Mouse (Mus musculus): ENCODE data around the gene Wipi2. TPM values are rescaled to one million over a fixed set of nuclear protein-coding genes. Genes with fewer than 3 reads are reported as not detected.

Gene Wipi2
- polyA plus RNA-seq, 1 experiment from 2014 or later, result 51.6 TPM

GRCm38 (mm10) chr5:142716056-142716455, 88.6 kb downstream of the Wipi2 start:
- H3K27me3 ChIP-seq, result no peaks in the 10 kb centered on the region
- H3K4me2 ChIP-seq, result no peak overlapping the region
- no peak overlapping the region for H3K9ac ChIP-seq
- no peak overlapping the region for H3K4me3 ChIP-seq (replicated peaks)
- ATAC-seq (replicated peaks; ENCODE audit: low FRiP score), result no peak
- H3K4me1 ChIP-seq, result peaks cover 5% of the 10 kb centered on the region
- H3K27ac ChIP-seq, result no peak overlapping the region
- no peaks in the 10 kb centered on the region for H3K36me3 ChIP-seq
- 89% methylated on average over 6 of the region's 6 CpGs for WGBS
- no peaks in the 10 kb centered on the region for H3K9me3 ChIP-seq (replicated peaks)

- Histone ChIP-seq H3K4me1 (peaks cover 5% of the 10 kb centered on the region), H3K27me3 (no peaks in the 10 kb centered on the region), H3K4me3 (replicated peaks) (no peak overlapping the region), H3K4me2 (no peak overlapping the region), H3K9me3 (replicated peaks) (no peaks in the 10 kb centered on the region), H3K27ac (no peak overlapping the region), H3K9ac (no peak overlapping the region), H3K36me3 (no peaks in the 10 kb centered on the region)
- ATAC-seq (replicated peaks; ENCODE audit: low FRiP score), result peak; percentile 7
- 20% methylated on average over 4 of the region's 4 CpGs for WGBS
Observed at GRCm38 (mm10) chr5:142718037-142718436, 90.5 kb downstream of the Wipi2 start.

- 48% methylated on average over 25 of the region's 25 CpGs for WGBS
- no peaks in the 10 kb centered on the region for H3K9me3 ChIP-seq (replicated peaks)
- no peaks in the 10 kb centered on the region for H3K36me3 ChIP-seq
- no peaks in the 10 kb centered on the region for H3K27me3 ChIP-seq
- no peak overlapping the region for H3K4me3 ChIP-seq (replicated peaks)
- no peak for ATAC-seq (replicated peaks; ENCODE audit: low FRiP score)
- H3K4me1 ChIP-seq, result peaks cover 5% of the 10 kb centered on the region
- H3K9ac ChIP-seq, result no peak overlapping the region
- H3K4me2 ChIP-seq, result peak overlapping the region; percentile 27; the same call in 1 of the 2 replicates
- H3K27ac ChIP-seq, result no peak overlapping the region
Observed at GRCm38 (mm10) chr5:142718486-142718885, 91.0 kb downstream of the Wipi2 start.

- Histone ChIP-seq H3K27ac (no peak overlapping the region), H3K4me1 (peaks cover 9% of the 10 kb centered on the region), H3K27me3 (no peaks in the 10 kb centered on the region), H3K9ac (no peak overlapping the region), H3K4me2 (no peak overlapping the region), H3K9me3 (replicated peaks) (no peaks in the 10 kb centered on the region), H3K4me3 (replicated peaks) (no peak overlapping the region), H3K36me3 (peaks cover 3% of the 10 kb centered on the region)
- ATAC-seq (replicated peaks; ENCODE audit: low FRiP score), result no peak
- 86% methylated on average over 13 of the region's 13 CpGs for WGBS
Observed at GRCm38 (mm10) chr5:142719897-142720296, 92.4 kb downstream of the Wipi2 start.

Other genes starting within 250 kb of the Wipi2 start
- gene Foxk1, start 226.2 kb upstream of the Wipi2 start, polyA plus RNA-seq (2015; fragmentation: Nextera tagmentation; extraction: Ambion mirVana), result 6.4 and 7.7 TPM in 2 replicates
- gene Ap5z1, start 163.8 kb upstream of the Wipi2 start, polyA plus RNA-seq (2015; fragmentation: Nextera tagmentation; extraction: Ambion mirVana), result 10.2 and 12.9 TPM in 2 replicates
- 0.04 and 0.08 TPM in 2 replicates for gene Papolb, start 97.6 kb upstream of the Wipi2 start, polyA plus RNA-seq (2015; fragmentation: Nextera tagmentation; extraction: Ambion mirVana)
- 1.8 and 2.5 TPM in 2 replicates for gene Radil, start 76.6 kb upstream of the Wipi2 start, polyA plus RNA-seq (2015; fragmentation: Nextera tagmentation; extraction: Ambion mirVana)
- 0.51 and 1.3 TPM in 2 replicates for gene Mmd2, start 18.9 kb upstream of the Wipi2 start, polyA plus RNA-seq (2015; fragmentation: Nextera tagmentation; extraction: Ambion mirVana)
- 4.6 and 6.4 TPM in 2 replicates for gene Slc29a4, start 64.8 kb downstream of the Wipi2 start, polyA plus RNA-seq (2015; fragmentation: Nextera tagmentation; extraction: Ambion mirVana)
- 21.6 and 28.1 TPM in 2 replicates for gene Tnrc18, start 190.0 kb downstream of the Wipi2 start, polyA plus RNA-seq (2015; fragmentation: Nextera tagmentation; extraction: Ambion mirVana)

Data from kidney, embryonic 15.5 days (tissue).